Mouse (Mus musculus) lung, embryonic 15.5 days (tissue): ENCODE data around the gene Ivns1abp. TPM values are rescaled to one million over a fixed set of nuclear protein-coding genes. Genes with fewer than 3 reads are reported as not detected.
A peak's percentile ranks its signal among the peaks of the same experiment; 100 is the strongest.
"Not testable (repeated sequence)": the region's sequence is repeated elsewhere in the genome, so short reads cannot be mapped to it uniquely, and the experiment has no call there.

Experiments
- ATAC-seq: fragments of 200-750 bp; cut with Nextera tagmentation; 2 replicates; pipeline ENCODE4 v1.8.0; 2017; ENCODE audit warnings: moderate number of reproducible peaks, borderline replicate concordance; ENCODE audit not compliant: low FRiP score, low TSS enrichment; ENCODE audit errors: extremely low read depth
- H3K27ac ChIP-seq: fragments of 300-500 bp; sonication (generic); 2 replicates; pipeline ENCODE4 v1.5.1; 2015; ENCODE audit warnings: moderate library complexity, mild to moderate bottlenecking, inconsistent platforms
- H3K27me3 ChIP-seq: fragments of 300-500 bp; sonication (generic); 2 replicates; pipeline ENCODE4 v1.6.1; 2015; ENCODE audit warnings: inconsistent platforms
- H3K36me3 ChIP-seq: fragments of 300-500 bp; sonication (generic); 2 replicates; pipeline ENCODE4 v1.6.1; 2015; ENCODE audit warnings: inconsistent platforms
- H3K4me1 ChIP-seq: fragments of 300-500 bp; sonication (generic); 2 replicates; pipeline ENCODE4 v1.6.1; 2015; ENCODE audit warnings: inconsistent platforms
- H3K4me2 ChIP-seq: fragments of 300-500 bp; sonication (generic); 2 replicates; pipeline ENCODE4 v1.6.1; 2015; ENCODE audit warnings: inconsistent platforms, mild to moderate bottlenecking, moderate library complexity
- H3K4me3 ChIP-seq: fragments of 300-500 bp; sonication (generic); 2 replicates; pipeline ENCODE4 v1.5.1; 2015; ENCODE audit warnings: mild to moderate bottlenecking, inconsistent platforms
- H3K9ac ChIP-seq: fragments of 300-500 bp; sonication (generic); 2 replicates; pipeline ENCODE4 v1.6.1; 2015; ENCODE audit warnings: inconsistent platforms
- H3K9me3 ChIP-seq: fragments of 300-500 bp; sonication (generic); 2 replicates; pipeline ENCODE4 v1.6.1; 2016; ENCODE audit warnings: inconsistent platforms
- WGBS: fragments of 180-500 bp; shearing (Covaris S2); methylation state at CpG from one replicate; pipeline ENCODE4 v1.1.7; 2015; 5-methylcytosine and 5-hydroxymethylcytosine counted together
- polyA plus RNA-seq: library from polyadenylated mRNA; unstranded; fragments of >200 nt; fragmentation: Nextera tagmentation; extraction: Ambion mirVana; gene quantifications from 2 replicates; pipeline ENCODE4 v1.2.1, GENCODE M21; 2015

Gene Ivns1abp
- polyA plus RNA-seq, 1 experiment from 2014 or later = 242 TPM

DNA sequence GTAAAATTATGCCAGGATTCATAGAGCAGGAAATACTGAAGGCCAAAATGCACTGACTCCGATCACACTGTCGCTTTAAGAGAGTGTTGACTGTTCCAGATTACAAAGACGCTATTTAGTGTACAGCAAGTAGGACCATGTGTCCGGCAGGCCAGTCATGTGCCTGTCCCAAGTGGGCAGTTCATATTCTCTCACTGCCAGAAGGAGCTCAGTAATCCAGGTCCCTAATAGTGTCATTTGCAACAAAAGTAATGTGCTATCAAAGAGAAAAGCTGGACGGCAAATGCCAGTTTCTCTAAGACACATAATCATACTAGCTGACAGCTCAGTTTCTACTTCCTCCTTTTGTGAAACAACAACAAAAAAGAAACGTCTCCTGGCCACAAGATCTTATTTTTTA lies 1.3 kb upstream of the Ivns1abp start:
- 16% methylated on average over 6 of the region's 6 CpGs for WGBS
- H3K4me1 ChIP-seq = peaks cover 52% of the 10 kb centered on the region; the same call in 1 of the 2 replicates
- no peak for ATAC-seq

DNA sequence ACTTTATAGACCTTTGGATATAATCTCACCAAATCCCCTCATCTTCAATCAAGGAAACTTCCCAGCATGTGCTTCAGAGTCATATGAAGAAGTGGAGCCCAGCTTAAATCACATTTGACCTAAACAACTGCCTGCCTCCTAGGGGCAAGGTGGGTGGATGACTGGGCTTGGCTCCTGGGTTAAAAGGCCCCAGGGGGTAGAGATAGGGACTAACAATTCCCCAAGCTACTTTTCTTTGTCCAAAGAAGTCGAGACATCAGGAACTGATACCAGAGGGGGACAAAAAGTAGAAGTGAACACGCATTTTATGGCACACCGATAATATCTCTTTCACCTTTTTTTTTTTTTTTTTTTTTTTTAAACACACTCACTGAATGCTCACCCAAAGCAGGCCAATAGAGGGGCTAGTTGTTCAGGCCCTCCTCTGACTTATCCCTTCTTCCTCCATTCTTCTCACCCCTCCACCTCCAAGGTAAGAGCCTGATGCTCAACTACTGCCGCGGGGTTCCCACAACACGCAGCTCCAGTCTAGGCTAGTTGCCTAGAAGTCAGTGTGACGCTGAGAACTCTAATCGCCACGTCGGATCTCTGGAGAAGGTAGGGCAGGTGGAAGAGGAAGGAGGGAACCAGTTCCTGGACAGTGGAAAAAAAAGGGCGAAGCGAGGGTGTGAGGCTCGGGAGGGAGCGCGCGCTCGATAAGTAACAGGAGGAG lies 550 bp upstream of the Ivns1abp start:
- H3K9me3 ChIP-seq = no peaks in the 10 kb centered on the region
- ATAC-seq = no peak; the same call in 1 of the 2 replicates
- H3K27ac ChIP-seq = peak overlapping the region; percentile 86
- H3K36me3 ChIP-seq = no peaks in the 10 kb centered on the region
- H3K4me2 ChIP-seq = peak overlapping the region; percentile 90
- H3K4me3 ChIP-seq = peak overlapping the region; percentile 89
- peaks cover 50% of the 10 kb centered on the region for H3K4me1 ChIP-seq
- peak overlapping the region; percentile 57 for H3K9ac ChIP-seq
- WGBS = 2% methylated on average over 17 of the region's 17 CpGs
- no peaks in the 10 kb centered on the region for H3K27me3 ChIP-seq

More for the DNA sequence above, 1.3 kb upstream of the Ivns1abp start:
- peak overlapping the region; percentile 1; the same call in 1 of the 2 replicates for H3K9ac ChIP-seq
- H3K27ac ChIP-seq = peak overlapping the region; percentile 86
- no peaks in the 10 kb centered on the region for H3K36me3 ChIP-seq
- H3K27me3 ChIP-seq = no peaks in the 10 kb centered on the region
- 0 out of 2 replicates have a peak overlapping the region, but pooled peaks have one; percentile 0 for H3K4me3 ChIP-seq
- H3K4me2 ChIP-seq = peak overlapping the region; percentile 90
- no peaks in the 10 kb centered on the region for H3K9me3 ChIP-seq

DNA sequence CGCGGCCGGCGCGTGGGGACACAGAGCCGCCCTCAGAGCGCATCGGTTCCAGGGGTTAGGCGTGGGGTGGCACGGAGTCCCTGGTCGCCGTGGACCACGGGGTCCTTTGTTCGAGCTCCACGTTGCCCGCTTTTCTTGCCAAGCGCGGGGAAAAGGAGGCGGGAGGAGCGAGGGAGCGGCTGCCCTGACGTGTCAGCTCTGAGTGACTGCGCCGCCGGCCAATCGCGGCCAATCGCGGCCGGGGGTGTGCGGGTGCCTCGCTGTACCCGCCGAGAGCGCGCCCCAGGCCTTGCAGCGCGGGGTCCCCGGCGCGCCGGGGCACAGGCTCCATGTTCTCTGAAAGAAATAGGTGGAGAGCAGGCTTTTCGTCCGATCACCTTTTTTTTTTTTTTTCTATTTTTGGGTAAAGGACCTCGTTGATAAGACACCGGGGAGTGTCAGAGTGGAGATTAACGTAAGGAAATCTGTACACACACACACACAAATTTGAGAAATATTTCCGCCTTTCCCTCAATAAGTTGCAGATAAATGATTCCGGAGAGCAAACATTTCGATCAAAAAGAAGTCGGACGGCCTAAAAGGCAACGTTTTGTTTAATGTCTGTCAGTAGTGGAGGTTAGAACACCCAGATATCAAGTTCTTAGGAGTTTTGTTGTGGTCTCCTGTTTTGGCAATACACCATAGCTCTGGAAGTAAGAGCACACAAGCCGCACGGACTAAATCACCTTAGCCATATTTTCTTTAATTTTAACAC lies 1.0 kb downstream of the Ivns1abp start:
- ATAC-seq = peak; percentile 86
- Histone ChIP-seq H3K27ac (peak overlapping the region; percentile 91), H3K9me3 (no peaks in the 10 kb centered on the region), H3K27me3 (no peaks in the 10 kb centered on the region), H3K9ac (peak overlapping the region; percentile 88), H3K36me3 (peaks cover 5% of the 10 kb centered on the region; the same call in 1 of the 2 replicates), H3K4me3 (peak overlapping the region; percentile 89), H3K4me2 (peak overlapping the region; percentile 90), H3K4me1 (peaks cover 55% of the 10 kb centered on the region)
- under 1% methylated on average over 55 of the region's 55 CpGs for WGBS

DNA sequence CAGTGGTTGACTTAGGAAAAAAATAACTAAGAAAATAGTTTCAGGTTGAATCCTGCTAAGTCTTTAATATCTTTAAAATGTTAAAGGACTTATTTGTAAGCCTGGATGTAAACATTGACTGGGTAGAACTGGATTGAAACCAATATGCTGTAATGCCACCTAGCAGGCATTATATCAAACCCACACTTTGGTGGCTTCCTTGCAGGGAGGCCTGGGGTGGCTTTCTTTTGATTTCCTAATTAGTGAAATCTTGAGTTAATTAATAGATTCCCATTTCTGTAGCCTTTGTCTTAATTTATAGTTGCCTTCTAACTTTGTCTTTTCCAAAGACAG lies 1.6 kb downstream of the Ivns1abp start:
- H3K27ac ChIP-seq = peak overlapping the region; percentile 91; the same call in 1 of the 2 replicates
- peaks cover 55% of the 10 kb centered on the region for H3K4me1 ChIP-seq
- H3K9ac ChIP-seq = peak overlapping the region; percentile 88
- no peaks in the 10 kb centered on the region for H3K9me3 ChIP-seq
- no peak for ATAC-seq
- peak overlapping the region; percentile 89 for H3K4me3 ChIP-seq
- H3K4me2 ChIP-seq = peak overlapping the region; percentile 90
- no peaks in the 10 kb centered on the region for H3K27me3 ChIP-seq
- H3K36me3 ChIP-seq = peaks cover 5% of the 10 kb centered on the region; the same call in 1 of the 2 replicates

DNA sequence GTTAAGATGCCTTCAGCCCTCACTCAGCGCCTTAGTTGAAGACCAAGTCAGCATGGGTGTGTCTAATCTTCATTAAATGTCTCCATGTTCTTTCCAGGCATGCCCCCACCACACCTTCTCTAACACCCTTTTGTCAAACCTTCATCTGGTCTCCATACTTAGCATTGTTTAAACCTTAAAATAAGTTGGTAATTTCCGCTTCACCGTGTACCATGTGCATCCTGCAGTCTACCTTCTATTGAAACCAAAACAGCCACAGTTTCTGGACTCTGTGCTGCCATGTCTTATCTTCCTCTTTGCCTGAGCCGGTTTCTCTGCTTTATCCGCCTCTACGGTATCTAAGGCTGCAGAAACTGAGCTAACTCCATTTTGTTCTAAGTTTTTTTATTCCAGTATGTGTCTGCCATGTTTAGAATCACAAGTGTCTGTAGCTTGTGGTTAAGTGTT lies 2.4 kb downstream of the Ivns1abp start:
- H3K9ac ChIP-seq = no peak overlapping the region
- 20% methylated on average over 6 of the region's 6 CpGs for WGBS
- no peak for ATAC-seq

DNA sequence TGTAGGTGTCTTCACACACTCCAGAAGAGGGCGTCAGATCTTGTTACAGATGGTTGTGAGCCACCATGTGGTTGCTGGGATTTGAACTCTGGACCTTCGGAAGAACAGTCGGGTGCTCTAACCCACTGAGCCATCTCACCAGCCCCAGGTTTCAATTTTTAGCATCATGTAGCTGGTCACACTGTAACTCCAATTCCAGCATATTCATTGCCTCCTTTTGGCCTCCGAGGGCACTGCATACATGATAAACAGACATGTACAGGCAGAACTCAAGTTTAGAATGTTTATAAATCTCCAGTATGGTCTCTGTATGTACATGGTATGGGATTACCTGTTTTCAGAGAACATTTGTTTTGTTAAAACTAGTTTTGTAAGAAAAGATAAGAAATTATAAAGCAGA lies 4.0 kb downstream of the Ivns1abp start:
- H3K4me3 ChIP-seq, H3K9me3 ChIP-seq, ATAC-seq, H3K4me2 ChIP-seq, H3K27me3 ChIP-seq, H3K27ac ChIP-seq, H3K9ac ChIP-seq: not testable (repeated sequence)
- 56% methylated on average over 4 of the region's 4 CpGs for WGBS
- peaks cover 33% of the 10 kb centered on the region for H3K4me1 ChIP-seq
- peaks cover 29% of the 10 kb centered on the region for H3K36me3 ChIP-seq

More for the DNA sequence above, 2.4 kb downstream of the Ivns1abp start:
- Histone ChIP-seq H3K36me3 (peaks cover 14% of the 10 kb centered on the region; the same call in 1 of the 2 replicates), H3K9me3 (no peaks in the 10 kb centered on the region), H3K27ac (peak overlapping the region; percentile 44), H3K4me3 (peak overlapping the region; percentile 89), H3K27me3 (no peaks in the 10 kb centered on the region), H3K4me2 (peak overlapping the region; percentile 90), H3K4me1 (peaks cover 47% of the 10 kb centered on the region)

DNA sequence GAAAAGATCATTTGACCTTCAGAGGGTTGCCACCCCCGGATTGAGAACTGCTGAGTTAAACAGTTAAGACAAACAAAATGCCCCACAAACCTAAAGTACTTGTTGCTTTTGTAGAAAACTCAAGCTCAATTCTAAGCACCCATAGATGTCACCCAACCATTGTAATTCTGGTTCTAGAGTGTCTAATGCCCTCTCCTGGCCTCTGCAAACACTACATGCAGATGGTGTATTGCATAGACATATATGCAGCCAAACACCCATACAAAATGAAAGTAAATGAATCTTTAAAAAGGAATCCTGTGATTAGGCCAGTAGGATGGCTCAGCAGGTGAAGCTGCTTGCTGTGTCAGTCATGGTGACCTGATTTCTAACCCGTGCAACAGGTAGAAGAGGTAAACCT lies 8.6 kb downstream of the Ivns1abp start:
- WGBS = 72% methylated on average over 2 of the region's 2 CpGs
- no peak for ATAC-seq
- Histone ChIP-seq H3K4me1 (peaks cover 10% of the 10 kb centered on the region), H3K9me3 (no peaks in the 10 kb centered on the region), H3K4me2 (no peak overlapping the region), H3K27ac (no peak overlapping the region), H3K9ac (no peak overlapping the region), H3K36me3 (peaks cover 71% of the 10 kb centered on the region), H3K4me3 (no peak overlapping the region), H3K27me3 (no peaks in the 10 kb centered on the region)

DNA sequence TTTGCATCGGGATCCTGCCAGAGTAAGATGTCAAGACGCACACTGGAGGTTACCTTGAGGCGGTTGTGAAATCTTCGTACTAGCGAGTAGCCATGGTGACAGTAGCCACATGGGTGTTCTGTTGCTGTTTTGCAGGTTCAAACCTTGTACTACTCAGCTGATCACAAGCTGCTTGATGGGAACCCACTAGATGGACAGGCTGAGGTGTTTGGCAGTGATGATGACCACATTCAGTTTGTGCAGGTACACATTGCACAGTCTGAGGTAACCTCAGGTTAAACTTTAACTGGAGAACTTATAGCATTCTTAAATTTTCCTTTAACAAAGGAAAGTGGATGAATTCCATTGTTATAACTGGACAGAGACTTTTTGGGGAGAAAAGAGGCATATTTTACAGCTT lies 11.7 kb downstream of the Ivns1abp start:
- Histone ChIP-seq H3K27ac (no peak overlapping the region), H3K27me3 (no peaks in the 10 kb centered on the region), H3K36me3 (peaks cover 96% of the 10 kb centered on the region), H3K9ac (no peak overlapping the region), H3K4me2 (no peak overlapping the region), H3K9me3 (no peaks in the 10 kb centered on the region), H3K4me1 (no peaks in the 10 kb centered on the region), H3K4me3 (no peak overlapping the region)
- 90% methylated on average over 5 of the region's 5 CpGs for WGBS
- no peak for ATAC-seq

DNA sequence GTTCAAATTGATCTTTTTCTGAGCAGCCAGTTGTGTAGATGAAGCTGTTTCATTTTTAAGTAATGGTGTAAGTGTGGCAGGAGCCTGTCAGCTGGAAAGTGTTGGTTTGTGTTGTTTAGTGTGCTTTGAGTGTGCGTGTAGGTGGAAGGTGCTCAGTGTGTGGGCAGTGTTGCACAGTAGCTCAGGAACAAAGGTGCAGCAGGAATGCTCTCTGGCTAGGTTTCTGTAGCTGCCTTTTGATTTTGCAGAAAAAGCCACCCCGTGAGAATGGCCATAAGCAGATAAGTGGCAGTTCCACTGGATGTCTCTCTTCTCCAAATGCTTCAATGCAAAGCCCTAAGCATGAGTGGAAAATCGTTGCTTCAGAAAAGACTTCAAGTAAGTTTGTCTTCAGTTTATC lies 15.1 kb downstream of the Ivns1abp start:
- peaks cover 93% of the 10 kb centered on the region for H3K36me3 ChIP-seq
- WGBS = 88% methylated on average over 3 of the region's 3 CpGs
- H3K27ac ChIP-seq = no peak overlapping the region
- H3K27me3 ChIP-seq = no peaks in the 10 kb centered on the region
- ATAC-seq = no peak
- no peak overlapping the region for H3K4me3 ChIP-seq
- H3K4me2 ChIP-seq = no peak overlapping the region
- H3K4me1 ChIP-seq = no peaks in the 10 kb centered on the region
- H3K9ac ChIP-seq = no peak overlapping the region
- H3K9me3 ChIP-seq = no peaks in the 10 kb centered on the region

DNA sequence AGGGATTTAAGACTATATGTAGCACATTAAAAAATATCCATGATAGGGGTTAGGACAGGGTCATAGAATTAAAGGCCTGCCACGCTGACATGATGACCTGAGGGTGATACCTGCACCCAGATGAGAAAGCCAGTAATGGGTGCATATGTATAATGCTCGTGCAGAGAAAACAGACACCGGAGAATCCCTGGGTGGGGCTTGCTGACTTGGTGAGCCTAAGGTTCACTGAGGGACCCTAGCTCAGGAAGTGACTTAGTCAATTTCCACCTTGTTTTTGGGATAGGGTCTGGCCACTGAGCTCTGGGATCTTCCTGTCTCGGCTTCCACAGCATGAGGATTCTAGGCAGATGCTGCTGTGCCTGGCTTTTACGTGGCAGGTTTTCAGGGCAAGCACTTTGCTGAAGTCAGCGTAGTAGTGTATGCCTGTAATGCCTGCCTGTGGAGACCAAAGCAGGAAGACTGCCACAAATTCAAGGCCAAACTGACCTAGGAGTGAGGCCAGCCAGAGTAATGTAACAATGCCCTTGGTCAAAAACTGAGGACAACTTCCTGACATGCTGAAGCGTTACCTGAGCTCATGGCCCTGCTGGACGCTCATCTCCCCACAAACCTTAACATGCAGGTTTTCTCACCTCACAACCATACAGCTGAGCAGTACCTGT lies 22.8 kb downstream of the Ivns1abp start:
- WGBS = 79% methylated on average over 8 of the region's 8 CpGs
- H3K9ac ChIP-seq = no peak overlapping the region
- no peak overlapping the region for H3K4me2 ChIP-seq
- no peak for ATAC-seq
- peaks cover 75% of the 10 kb centered on the region for H3K36me3 ChIP-seq
- H3K4me1 ChIP-seq = no peaks in the 10 kb centered on the region
- no peaks in the 10 kb centered on the region for H3K9me3 ChIP-seq
- no peak overlapping the region for H3K4me3 ChIP-seq
- no peaks in the 10 kb centered on the region for H3K27me3 ChIP-seq
- H3K27ac ChIP-seq = no peak overlapping the region

DNA sequence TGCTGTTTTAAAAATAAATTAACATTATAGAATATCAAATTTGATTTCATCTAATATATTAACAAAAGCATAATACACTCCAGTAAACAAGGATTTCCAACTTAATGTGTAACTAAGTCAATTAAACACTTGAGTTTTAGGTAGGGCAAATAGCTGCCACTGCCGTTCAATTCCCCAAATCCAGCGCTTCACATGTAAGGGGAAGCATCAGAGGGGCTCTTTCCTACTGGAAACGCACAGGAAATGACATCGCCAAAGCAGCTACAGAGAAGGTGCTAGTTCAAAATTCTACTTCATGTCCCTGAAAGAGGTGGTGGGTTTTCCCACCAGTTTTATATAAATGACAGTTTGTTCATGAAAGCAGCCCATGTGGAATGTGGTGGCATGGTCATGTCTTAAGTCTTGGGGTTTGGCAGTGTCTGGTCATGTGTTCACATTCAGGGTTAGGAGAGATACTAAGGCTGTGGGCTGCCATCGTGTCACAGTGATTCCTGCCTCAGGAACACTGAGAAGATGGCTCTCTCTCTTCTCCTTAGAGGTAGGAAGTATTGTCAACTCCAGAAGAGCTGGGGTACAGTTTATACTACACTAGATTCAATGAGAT lies 23.5 kb downstream of the Ivns1abp start:
- no peaks in the 10 kb centered on the region for H3K9me3 ChIP-seq
- H3K9ac ChIP-seq = no peak overlapping the region
- no peaks in the 10 kb centered on the region for H3K27me3 ChIP-seq
- 82% methylated on average over 5 of the region's 5 CpGs for WGBS
- H3K4me1 ChIP-seq = no peaks in the 10 kb centered on the region
- H3K4me2 ChIP-seq = no peak overlapping the region
- no peak overlapping the region for H3K27ac ChIP-seq
- ATAC-seq = no peak
- peaks cover 69% of the 10 kb centered on the region for H3K36me3 ChIP-seq
- no peak overlapping the region for H3K4me3 ChIP-seq
